Mouse (Mus musculus): Measurements from ENCODE around the gene Fam129a.

Fam129a gene

DNA sequence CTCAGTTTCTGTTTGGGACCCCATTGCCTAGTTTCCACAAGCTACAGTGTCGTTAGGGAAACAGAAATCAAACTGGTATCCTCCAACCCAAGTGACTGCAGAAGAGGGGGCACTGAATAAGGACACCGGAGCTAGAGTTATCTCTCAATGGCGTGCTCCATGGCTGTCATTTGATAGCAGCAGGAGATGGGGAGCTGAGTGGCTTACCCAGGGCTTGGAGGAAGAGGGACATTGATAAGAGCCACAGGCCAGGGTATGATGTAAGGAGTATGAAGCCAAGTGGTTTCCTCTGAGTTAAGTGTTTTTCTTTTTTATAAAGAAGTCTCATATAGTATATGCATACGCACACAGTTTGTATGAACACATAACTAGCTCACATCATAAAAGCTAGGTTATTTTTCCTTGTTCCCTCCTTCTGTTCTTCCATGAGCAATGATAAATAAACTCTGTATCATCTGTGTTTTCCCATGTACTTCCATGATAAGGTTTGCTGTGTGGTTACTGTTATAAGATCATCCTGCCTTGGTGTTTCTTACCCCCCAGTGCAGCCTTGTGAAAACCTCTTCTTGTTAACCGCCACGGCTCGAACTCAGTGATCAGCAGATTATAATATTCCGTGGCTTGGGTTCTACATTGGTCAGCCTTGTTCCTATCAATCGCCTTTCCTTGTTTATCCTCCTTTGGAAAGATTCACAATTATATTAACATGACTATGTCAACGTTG lies 96.5 kb downstream of the Fam129a start:
- no peak for DNase-seq

DNA sequence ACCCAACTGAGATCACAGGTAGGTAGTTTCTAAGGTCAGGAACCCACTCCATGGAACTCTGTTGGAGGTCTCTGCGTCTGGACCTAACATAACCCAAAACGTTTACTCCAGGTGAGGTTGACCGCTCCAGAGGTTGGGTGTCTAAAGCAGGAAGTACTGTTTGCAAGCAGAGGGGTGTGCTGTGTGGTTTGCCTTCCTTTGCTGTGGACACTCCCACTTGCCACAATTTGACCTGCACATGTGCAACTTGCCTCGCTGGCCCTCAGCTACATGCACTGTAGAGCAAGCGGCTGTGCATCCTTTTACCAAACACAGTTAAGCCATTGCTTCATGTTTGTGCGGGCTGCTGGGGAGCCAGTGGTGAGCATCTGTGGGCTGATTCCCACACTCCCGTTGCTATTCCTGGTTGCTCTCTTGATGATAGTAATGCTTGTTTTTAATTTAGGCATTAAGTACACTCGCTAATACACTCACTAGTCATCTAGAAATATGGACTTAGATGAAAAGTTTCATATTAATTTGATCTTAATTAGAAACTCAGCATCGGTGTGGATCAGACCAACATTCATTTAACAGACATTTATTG lies 99.1 kb downstream of the Fam129a start:
- no peak for DNase-seq

DNA sequence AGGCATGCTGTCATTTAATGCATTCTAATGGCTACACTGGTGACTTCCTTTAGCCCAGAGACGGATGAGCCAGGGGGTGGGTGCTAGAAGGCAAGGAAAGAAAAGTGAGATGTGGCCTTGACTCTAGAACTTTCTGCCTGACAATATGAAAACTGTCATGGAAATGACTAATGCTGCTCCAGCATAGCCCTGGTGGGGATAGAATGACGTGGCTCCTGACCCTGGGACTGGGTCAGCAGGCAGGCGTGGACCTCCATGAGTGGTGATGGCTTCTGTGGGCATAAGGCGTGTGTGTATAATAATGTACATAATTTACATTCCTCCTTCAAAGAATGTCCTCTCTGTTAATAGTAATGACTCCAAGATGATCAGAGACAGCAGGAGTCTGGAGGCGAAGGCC lies 104.7 kb downstream of the Fam129a start:
- DNase-seq, result no peak

DNA sequence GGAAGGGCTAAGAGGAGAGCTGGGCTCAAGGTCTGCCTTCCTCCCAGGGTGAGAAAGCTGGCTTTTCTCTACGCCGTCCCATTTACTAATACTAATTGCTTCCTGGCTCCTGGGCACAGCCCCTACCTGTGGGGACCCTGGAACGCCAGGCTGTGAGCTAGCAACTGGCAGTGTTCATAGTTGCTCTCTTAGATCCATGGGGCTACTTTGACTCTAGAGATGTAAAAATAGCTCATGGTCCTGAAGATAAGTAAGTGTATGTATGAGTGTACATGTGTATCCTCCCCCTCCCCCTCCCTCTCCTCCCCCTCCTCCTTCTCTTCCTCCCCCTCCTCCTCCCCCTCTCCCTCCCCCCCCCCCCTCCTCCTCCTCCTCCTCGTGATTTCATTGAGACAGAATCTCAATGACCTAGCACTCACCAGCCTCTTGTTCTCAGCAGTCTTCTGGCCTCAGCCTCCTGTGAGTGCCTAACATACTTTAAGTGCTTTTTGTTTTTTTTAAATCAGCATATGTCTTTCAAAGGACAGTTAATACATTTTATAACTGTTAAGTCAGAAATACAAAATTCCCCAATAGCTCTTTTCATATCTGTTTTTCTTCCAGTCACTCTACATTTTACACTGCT lies 106.3 kb downstream of the Fam129a start:
- no peak for DNase-seq

GRCm38 (mm10) chr1:151677975-151678374 lies 107.0 kb downstream of the Fam129a start:
- no peak for DNase-seq

DNA sequence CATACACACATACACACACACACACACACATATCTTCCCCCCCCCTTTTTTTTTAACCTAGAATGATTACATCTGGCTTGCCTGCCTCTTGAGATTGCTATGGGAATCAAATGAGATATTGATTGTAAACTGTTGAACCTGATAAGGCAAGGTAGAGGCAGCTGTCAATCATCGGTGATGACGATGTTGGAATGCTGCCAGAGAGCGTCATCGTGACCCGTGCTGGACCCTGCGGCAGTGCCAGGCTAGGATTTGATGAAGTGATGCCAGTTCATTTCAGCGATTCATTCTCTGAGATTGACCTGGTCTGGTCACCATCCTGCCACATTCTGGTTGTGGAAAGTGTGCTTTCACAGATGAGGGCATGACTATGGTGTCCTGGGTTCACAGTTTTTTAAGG lies 108.2 kb downstream of the Fam129a start:
- no peak for DNase-seq

- DNase-seq, result no peak
Measured at GRCm38 (mm10) chr1:151679883-151680613, 109.1 kb downstream of the Fam129a start.

DNA sequence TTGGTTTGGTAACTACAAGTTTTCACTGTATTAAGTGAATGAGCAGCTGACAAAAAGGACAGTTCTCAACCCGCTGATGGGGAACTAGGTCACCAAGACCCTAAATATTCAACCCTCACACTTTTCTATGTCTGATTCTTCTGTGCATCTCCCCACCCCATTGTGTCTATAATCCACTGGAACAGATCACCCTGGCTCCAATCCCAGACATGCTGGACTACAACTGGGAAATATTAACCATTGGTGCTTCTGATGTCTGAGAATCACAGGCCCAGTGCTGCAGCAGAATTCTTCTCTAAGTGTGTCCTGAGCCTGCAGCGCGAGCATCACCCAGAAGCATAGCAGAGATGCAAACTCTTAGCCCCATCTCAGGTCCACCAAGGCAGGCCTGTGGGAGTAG lies 110.0 kb downstream of the Fam129a start:
- DNase-seq, result no peak

DNA sequence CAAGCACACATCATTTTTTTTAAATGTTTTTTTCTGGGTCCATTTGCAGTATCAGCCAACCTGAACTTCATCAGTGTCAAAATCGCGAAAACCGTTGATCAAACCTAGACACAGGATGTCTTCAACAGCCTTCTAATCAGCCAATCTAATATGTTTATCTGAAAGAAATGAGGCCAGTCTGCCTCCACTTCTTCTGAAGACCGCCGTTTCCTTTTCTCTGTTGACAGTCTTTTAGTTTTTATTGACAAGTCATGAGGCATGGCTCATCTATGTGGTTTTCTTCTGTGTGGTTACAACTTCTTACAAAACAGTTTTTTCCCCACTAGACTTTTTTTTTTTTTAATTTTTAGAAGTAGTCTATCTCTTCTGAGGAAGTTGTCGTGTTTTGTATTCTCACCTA lies 111.9 kb downstream of the Fam129a start:
- no peak for DNase-seq

DNA sequence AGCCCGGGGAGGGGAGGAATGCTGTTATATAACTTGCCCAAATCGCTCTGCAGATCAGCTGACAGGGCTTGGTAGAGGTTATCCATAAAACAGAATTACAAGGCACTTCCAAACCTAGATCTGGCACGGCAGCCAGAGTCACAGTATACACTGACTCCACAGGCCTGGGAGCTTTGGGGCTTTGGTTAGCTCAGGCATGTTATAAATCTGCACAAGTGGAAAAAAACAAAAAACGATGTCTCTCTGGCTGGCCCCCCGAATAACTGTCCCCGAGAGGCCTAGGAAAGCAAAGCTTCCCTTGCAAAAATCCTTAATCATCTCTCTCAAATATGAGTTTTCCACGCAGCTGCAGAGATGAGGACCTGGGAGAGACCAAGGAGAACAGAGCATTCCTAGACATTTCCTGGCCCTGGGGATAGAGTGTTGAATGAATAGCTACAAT lies 113.5 kb downstream of the Fam129a start:
- no peak for DNase-seq

DNA sequence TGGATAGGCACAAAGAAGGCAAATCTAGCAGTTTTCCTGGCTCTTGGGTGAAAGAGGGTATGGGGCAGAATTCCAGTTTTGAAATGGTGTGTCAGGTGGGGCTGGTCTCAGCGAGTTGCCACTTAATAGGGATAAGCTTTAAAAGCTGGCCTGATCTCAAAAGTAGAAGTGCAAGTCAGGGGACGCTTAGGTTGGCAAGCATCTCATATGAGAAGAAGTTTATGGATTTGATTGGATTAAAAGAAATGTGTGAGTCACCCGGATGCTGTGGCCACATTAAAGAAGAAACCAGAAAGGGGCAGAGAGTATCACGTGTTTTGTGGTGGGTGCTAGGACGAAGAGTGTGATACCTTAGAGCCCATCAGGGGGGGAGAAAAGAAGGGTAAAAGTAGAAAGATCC lies 114.0 kb downstream of the Fam129a start:
- no peak for DNase-seq

DNA sequence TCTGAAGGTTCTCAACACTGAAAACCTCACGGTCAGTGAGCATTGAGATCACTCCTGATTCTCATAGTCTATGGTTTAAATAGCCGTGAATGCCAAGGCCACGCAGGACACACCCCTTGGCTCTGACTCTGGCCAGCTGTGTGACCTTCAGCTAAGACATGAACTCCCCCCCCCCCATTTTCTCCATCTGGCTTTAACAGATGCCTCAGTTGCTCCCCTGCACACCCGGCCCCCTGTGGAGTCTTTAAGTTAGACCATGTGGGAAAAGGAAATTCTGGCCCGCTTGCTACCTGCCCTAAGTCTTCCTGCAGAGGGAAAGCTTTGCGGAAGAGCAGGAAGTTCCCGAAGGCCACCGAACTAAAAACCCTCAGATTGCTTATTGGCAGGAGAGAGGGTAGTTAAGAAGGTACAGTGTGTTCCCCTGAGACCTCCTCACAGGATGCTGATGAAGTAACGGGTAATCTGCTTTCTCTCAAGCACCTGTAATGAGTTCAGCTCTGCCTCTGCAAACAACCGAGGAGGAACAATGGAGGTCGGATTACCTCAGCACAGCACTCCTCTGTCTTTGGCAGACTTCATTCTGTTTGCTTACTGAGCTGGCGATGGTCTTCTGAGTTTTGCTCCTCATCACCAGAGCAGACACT lies 114.8 kb downstream of the Fam129a start:
- DNase-seq, result no peak

- peak; percentile 62 for DNase-seq
Measured at GRCm38 (mm10) chr1:151686696-151687095, 115.7 kb downstream of the Fam129a start.

GRCm38 (mm10) chr1:151689032-151689431 lies 118.0 kb downstream of the Fam129a start:
- no peak for DNase-seq

DNA sequence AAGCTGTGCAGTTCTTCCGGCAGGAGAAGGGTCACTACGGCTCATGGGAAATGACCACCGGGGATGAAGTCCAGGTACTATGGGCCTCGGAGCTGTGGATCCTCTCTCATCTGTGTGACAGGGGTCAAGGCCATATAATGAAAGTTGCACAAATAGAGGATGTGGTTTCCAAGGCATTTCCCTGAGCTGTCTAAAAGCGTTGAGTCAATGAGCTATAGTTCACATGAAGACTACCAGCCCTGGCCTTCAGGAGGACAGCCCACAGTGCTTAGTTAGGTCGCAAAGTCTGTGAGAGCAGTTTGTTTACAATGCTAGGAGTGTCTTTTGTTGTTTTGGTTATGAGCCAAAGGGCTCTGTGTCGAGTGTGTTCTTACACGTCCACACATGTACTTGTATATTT lies 118.6 kb downstream of the Fam129a start:
- peak; percentile 56 for DNase-seq

- peak; percentile 49 for DNase-seq
Measured at GRCm38 (mm10) chr1:151690061-151690460, 119.1 kb downstream of the Fam129a start.

GRCm38 (mm10) chr1:151690583-151691193 lies 119.7 kb downstream of the Fam129a start:
- no peak for DNase-seq

DNA sequence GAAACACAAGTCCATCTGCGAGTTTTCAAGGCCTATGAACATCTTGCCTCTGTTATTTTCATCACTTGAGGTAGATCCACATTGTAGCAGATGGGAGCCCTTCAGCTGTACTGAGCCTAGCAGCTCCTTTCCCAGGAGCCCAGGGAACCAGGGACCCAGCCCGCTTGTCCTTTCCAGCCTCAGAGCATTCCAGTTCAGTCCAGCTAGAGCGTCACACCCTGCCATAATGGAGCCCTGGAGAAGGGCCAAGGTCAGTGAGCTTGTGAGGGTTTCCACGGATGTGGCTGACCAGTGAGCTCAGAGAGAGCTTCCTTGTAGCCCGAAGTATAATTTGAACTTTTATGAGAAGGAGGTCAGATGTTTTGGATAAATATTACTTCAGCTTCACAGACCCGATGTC lies 121.9 kb downstream of the Fam129a start:
- DNase-seq, result peak; percentile 79

DNA sequence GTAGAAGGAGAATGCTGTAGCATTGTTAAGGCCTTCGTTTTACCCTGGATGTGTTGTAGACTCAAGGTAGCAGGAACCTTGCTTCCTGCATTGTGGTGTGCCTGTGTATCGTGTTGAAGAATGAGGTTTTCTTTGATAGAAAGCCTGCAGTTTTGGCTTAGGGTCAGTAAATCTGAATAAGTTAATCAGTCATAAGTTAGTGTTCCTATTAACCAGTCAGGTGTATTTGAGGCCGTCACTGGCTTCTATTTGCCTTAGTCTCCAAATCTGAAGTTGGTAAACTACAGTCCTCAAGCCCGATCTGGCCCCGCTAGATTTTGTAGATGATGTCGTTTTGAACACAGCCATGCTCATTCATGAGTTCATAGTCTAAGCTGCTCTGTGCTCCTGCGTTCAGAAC lies 125.8 kb downstream of the Fam129a start:
- no peak for DNase-seq

- DNase-seq, result no peak
Measured at GRCm38 (mm10) chr1:151697901-151698641, 127.1 kb downstream of the Fam129a start.

- no peak for DNase-seq
Measured at GRCm38 (mm10) chr1:151699363-151699762, 128.4 kb downstream of the Fam129a start.

GRCm38 (mm10) chr1:151702816-151703215 lies 131.8 kb downstream of the Fam129a start:
- DNase-seq, result no peak

All from lung, postnatal 36 days (tissue).